Mouse (Mus musculus): Measurements from ENCODE around the gene Tbcel. TPM values are rescaled to one million over a fixed set of nuclear protein-coding genes. Genes with fewer than 3 reads are reported as not detected.

Tbcel gene
- total RNA-seq (2023): 65.0 TPM

DNA sequence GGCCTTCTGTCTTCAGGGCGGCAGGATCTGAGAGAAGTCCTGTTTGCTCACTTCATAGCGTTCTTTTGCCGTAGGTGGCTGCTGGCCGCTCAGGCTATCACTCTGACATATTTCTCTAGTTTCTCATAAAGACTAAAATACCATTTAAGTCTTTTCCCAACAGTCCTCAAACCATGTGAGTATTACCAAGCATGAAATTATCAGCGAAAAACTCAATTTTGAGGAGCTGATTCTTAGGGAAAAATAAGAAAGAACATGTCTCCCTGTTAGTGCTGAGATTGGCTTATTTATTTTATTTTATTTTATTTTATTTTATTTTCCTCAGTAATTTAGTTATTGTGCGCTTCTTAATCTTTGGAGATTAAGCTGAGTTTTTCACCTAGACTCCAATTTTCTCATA is at the start of gene Tbcel:
Gene Tbcel (minus strand): TSS at position 101 of the 400 bp plus-strand sequence.

DNA sequence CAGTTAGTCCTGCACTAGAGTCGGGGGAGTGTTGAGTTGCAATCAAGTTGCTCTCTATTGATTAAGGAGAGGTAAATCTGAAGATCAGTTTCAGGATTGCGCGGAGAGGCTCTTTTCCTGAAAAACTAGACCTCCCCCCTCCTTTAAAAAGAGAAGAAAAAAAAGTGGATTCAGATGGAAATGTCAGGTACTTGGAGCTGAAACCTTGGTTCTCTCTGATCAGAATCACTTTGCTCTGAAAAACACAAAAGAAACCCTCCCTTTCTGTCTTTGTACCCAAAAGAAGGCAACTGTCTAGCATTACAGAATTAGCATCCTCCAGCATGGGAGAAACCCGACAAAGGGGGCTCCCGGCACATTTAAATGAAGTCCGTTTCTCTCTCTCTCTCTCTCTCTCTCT is 107.8 kb downstream of the Tbcel start, which contains the start of gene Tecta:
Gene Tecta (minus strand): TSS at position 101 of the 400 bp plus-strand sequence.

Other genes starting within 250 kb of the Tbcel start
- 29.8 TPM for gene Sc5d, start 243.6 kb downstream of the Tbcel start, total RNA-seq (2023)
- 0.50 TPM for gene Tecta, start 107.9 kb downstream of the Tbcel start, total RNA-seq (2023)

All from CD4-positive naive resting alpha-beta T cell, adult 76 days (primary cell).